Mouse (Mus musculus): ENCODE results near the gene Atp8a1. TPM values are rescaled to one million over a fixed set of nuclear protein-coding genes. Genes with fewer than 3 reads are reported as not detected.

The Atp8a1 gene
- polyA plus RNA-seq, 1 experiment from 2014 or later: 8.7 TPM

- Histone ChIP-seq H3K9ac (ENCODE audit: low read depth, low read length) (no peak overlapping the region), H3K27ac (peak overlapping the region; percentile 19; the same call in 1 of the 2 replicates), H3K9me3 (replicated peaks; ENCODE audit: low read length) (no peaks in the 10 kb centered on the region), H3K4me2 (ENCODE audit: low read length) (no peak overlapping the region), H3K27me3 (ENCODE audit: insufficient read depth, low read length) (no peaks in the 10 kb centered on the region), H3K4me3 (replicated peaks; ENCODE audit: low read depth, low read length) (no peak overlapping the region), H3K36me3 (ENCODE audit: insufficient read depth, low read length) (no peaks in the 10 kb centered on the region), H3K4me1 (replicated peaks; ENCODE audit: insufficient read depth, low read length) (0 out of 2 replicates have a peak, but pooled peaks cover 5% of the 10 kb centered on the region)
- DNase-seq (ENCODE audit: low spot score) (no peak), ATAC-seq (replicated peaks; ENCODE audit: low FRiP score, low read depth) (no peak)
- 28% methylated on average over 3 of the region's 3 CpGs for WGBS
- no peak for TF ChIP-seq CTCF (IDR thresholded peaks at IDR 0.05; ENCODE audit: low read depth)
Observed at GRCm38 (mm10) chr5:67634339-67634738, 212.9 kb downstream of the Atp8a1 start.

GRCm38 (mm10) chr5:67633831-67634268 is 213.4 kb downstream of the Atp8a1 start:
- no peaks in the 10 kb centered on the region for H3K9me3 ChIP-seq (replicated peaks; ENCODE audit: low read length)
- no peak overlapping the region for H3K27ac ChIP-seq
- H3K27me3 ChIP-seq (ENCODE audit: insufficient read depth, low read length): no peaks in the 10 kb centered on the region
- no peaks in the 10 kb centered on the region for H3K36me3 ChIP-seq (ENCODE audit: insufficient read depth, low read length)
- ATAC-seq (replicated peaks; ENCODE audit: low FRiP score, low read depth) (no peak), DNase-seq (ENCODE audit: low spot score) (no peak)
- H3K4me1 ChIP-seq (replicated peaks; ENCODE audit: insufficient read depth, low read length): 0 out of 2 replicates have a peak, but pooled peaks cover 5% of the 10 kb centered on the region
- 36% methylated on average over 10 of the region's 10 CpGs for WGBS
- no peak overlapping the region for H3K9ac ChIP-seq (ENCODE audit: low read depth, low read length)
- no peak for TF ChIP-seq CTCF (IDR thresholded peaks at IDR 0.05; ENCODE audit: low read depth)
- no peak overlapping the region for H3K4me3 ChIP-seq (replicated peaks; ENCODE audit: low read depth, low read length)
- H3K4me2 ChIP-seq (ENCODE audit: low read length): no peak overlapping the region

- no peak for TF ChIP-seq CTCF (IDR thresholded peaks at IDR 0.05; ENCODE audit: low read depth)
- no peaks in the 10 kb centered on the region for H3K27me3 ChIP-seq (ENCODE audit: insufficient read depth, low read length)
- H3K9ac ChIP-seq (ENCODE audit: low read depth, low read length): no peak overlapping the region
- H3K27ac ChIP-seq: no peak overlapping the region
- H3K4me3 ChIP-seq (replicated peaks; ENCODE audit: low read depth, low read length): no peak overlapping the region
- ATAC-seq (replicated peaks; ENCODE audit: low FRiP score, low read depth): no peak
- no peaks in the 10 kb centered on the region for H3K9me3 ChIP-seq (replicated peaks; ENCODE audit: low read length)
- DNase-seq (ENCODE audit: low spot score): no peak
- no peak overlapping the region for H3K4me2 ChIP-seq (ENCODE audit: low read length)
- no peaks in the 10 kb centered on the region for H3K36me3 ChIP-seq (ENCODE audit: insufficient read depth, low read length)
- 41% methylated on average over 7 of the region's 7 CpGs for WGBS
- H3K4me1 ChIP-seq (replicated peaks; ENCODE audit: insufficient read depth, low read length): 0 out of 2 replicates have a peak, but pooled peaks cover 5% of the 10 kb centered on the region
Observed at GRCm38 (mm10) chr5:67633138-67633782, 214.0 kb downstream of the Atp8a1 start.

- H3K36me3 ChIP-seq (ENCODE audit: insufficient read depth, low read length): no peaks in the 10 kb centered on the region
- 93% methylated on average over 12 of the region's 12 CpGs for WGBS
- H3K27me3 ChIP-seq (ENCODE audit: insufficient read depth, low read length): no peaks in the 10 kb centered on the region
- no peak overlapping the region for H3K4me2 ChIP-seq (ENCODE audit: low read length)
- H3K4me3 ChIP-seq (replicated peaks; ENCODE audit: low read depth, low read length): no peak overlapping the region
- DNase-seq (ENCODE audit: low spot score) (no peak), ATAC-seq (replicated peaks; ENCODE audit: low FRiP score, low read depth) (no peak)
- 0 out of 2 replicates have a peak, but pooled peaks cover 5% of the 10 kb centered on the region for H3K4me1 ChIP-seq (replicated peaks; ENCODE audit: insufficient read depth, low read length)
- no peak overlapping the region for H3K27ac ChIP-seq
- H3K9ac ChIP-seq (ENCODE audit: low read depth, low read length): no peak overlapping the region
- TF ChIP-seq CTCF (IDR thresholded peaks at IDR 0.05; ENCODE audit: low read depth): no peak
- no peaks in the 10 kb centered on the region for H3K9me3 ChIP-seq (replicated peaks; ENCODE audit: low read length)
Observed at GRCm38 (mm10) chr5:67631261-67631660, 216.0 kb downstream of the Atp8a1 start.

- ATAC-seq (replicated peaks; ENCODE audit: low FRiP score, low read depth): no peak
- Histone ChIP-seq H3K36me3 (ENCODE audit: insufficient read depth, low read length) (no peaks in the 10 kb centered on the region), H3K9me3 (replicated peaks; ENCODE audit: low read length) (no peaks in the 10 kb centered on the region), H3K4me1 (replicated peaks; ENCODE audit: insufficient read depth, low read length) (0 out of 2 replicates have a peak, but pooled peaks cover 5% of the 10 kb centered on the region), H3K4me3 (replicated peaks; ENCODE audit: low read depth, low read length) (no peak overlapping the region), H3K9ac (ENCODE audit: low read depth, low read length) (no peak overlapping the region), H3K4me2 (ENCODE audit: low read length) (no peak overlapping the region), H3K27me3 (ENCODE audit: insufficient read depth, low read length) (no peaks in the 10 kb centered on the region), H3K27ac (no peak overlapping the region)
- no peak for TF ChIP-seq CTCF (IDR thresholded peaks at IDR 0.05; ENCODE audit: low read depth)
- WGBS: 70% methylated on average over 6 of the region's 6 CpGs
- DNase-seq (ENCODE audit: low spot score): no peak
Observed at GRCm38 (mm10) chr5:67629861-67630260, 217.4 kb downstream of the Atp8a1 start.

- Histone ChIP-seq H3K27me3 (ENCODE audit: insufficient read depth, low read length) (no peaks in the 10 kb centered on the region), H3K4me3 (replicated peaks; ENCODE audit: low read depth, low read length) (no peak overlapping the region), H3K9ac (ENCODE audit: low read depth, low read length) (no peak overlapping the region), H3K9me3 (replicated peaks; ENCODE audit: low read length) (no peaks in the 10 kb centered on the region), H3K27ac (no peak overlapping the region), H3K36me3 (ENCODE audit: insufficient read depth, low read length) (no peaks in the 10 kb centered on the region), H3K4me2 (ENCODE audit: low read length) (no peak overlapping the region), H3K4me1 (replicated peaks; ENCODE audit: insufficient read depth, low read length) (0 out of 2 replicates have a peak, but pooled peaks cover 5% of the 10 kb centered on the region)
- WGBS: 37% methylated on average over 7 of the region's 7 CpGs
- no peak for DNase-seq (ENCODE audit: low spot score)
- ATAC-seq (replicated peaks; ENCODE audit: low FRiP score, low read depth): peak; percentile 76; the same call in 1 of the 2 replicates
- no peak for TF ChIP-seq CTCF (IDR thresholded peaks at IDR 0.05; ENCODE audit: low read depth)
Observed at GRCm38 (mm10) chr5:67629440-67629839, 217.8 kb downstream of the Atp8a1 start.
